Mouse (Mus musculus) small intestine, adult 2 months (tissue): ENCODE results near the gene Cttnbp2. TPM values are rescaled to one million over a fixed set of nuclear protein-coding genes. Genes with fewer than 3 reads are reported as not detected.

Experiments used
- H3K27ac ChIP-seq: fragments of 200-500 bp; 2 replicates; pipeline ENCODE4 v1.5.1; 2012; ENCODE audit warnings: low read depth, low read length, control low read depth, inconsistent platforms; ENCODE audit not compliant: insufficient read depth
- H3K27me3 ChIP-seq: fragments of 200-500 bp; 2 replicates; pipeline ENCODE4 v1.6.1; 2012; ENCODE audit warnings: mild to moderate bottlenecking, moderate library complexity, low read length, inconsistent platforms; ENCODE audit not compliant: control insufficient read depth, insufficient read depth
- H3K36me3 ChIP-seq: fragments of 200-500 bp; 2 replicates; pipeline ENCODE4 v1.6.1; 2012; ENCODE audit warnings: mild to moderate bottlenecking, low read length, control low read depth, inconsistent platforms; ENCODE audit not compliant: control insufficient read depth, insufficient read depth
- H3K4me1 ChIP-seq: fragments of 200-500 bp; 2 replicates; pipeline ENCODE4 v1.6.1; 2012; ENCODE audit warnings: low read length, inconsistent platforms, mixed read lengths; ENCODE audit not compliant: control insufficient read depth, insufficient read depth, insufficient read length
- H3K4me3 ChIP-seq: fragments of 200-500 bp; 2 replicates; pipeline ENCODE4 v1.5.1; 2012; ENCODE audit warnings: low read depth, mild to moderate bottlenecking, control low read depth, inconsistent platforms, low read length, moderate library complexity
- CTCF ChIP-seq: fragments of 200-500 bp; IDR thresholded peaks from 2 replicates; pipeline ENCODE4 v1.5.1; 2012; ENCODE audit warnings: low read depth, mild to moderate bottlenecking, control low read depth, inconsistent platforms, low read length, moderate library complexity, mixed read lengths; ENCODE audit not compliant: insufficient replicate concordance, insufficient read length; ENCODE audit errors: extremely low read depth
- POLR2A ChIP-seq: fragments of 200-500 bp; IDR thresholded peaks from 2 replicates; pipeline ENCODE4 v1.6.1; 2012; ENCODE audit warnings: low read depth, mild to moderate bottlenecking, control low read depth, inconsistent platforms, low read length, moderate library complexity
- WGBS: fragments of 180-500 bp; shearing (Covaris S2); methylation state at CpG from one replicate; pipeline ENCODE4 v1.1.7; 2018; 5-methylcytosine and 5-hydroxymethylcytosine counted together
- polyA plus RNA-seq: library from polyadenylated mRNA; depleted of rRNA; stranded (reverse); fragments of >200 nt; gene quantifications from 2 replicates; pipeline ENCODE4 v1.2.3, GENCODE M21; 2012

Gene Cttnbp2
- polyA plus RNA-seq, 1 experiment: 0.46 TPM

DNA sequence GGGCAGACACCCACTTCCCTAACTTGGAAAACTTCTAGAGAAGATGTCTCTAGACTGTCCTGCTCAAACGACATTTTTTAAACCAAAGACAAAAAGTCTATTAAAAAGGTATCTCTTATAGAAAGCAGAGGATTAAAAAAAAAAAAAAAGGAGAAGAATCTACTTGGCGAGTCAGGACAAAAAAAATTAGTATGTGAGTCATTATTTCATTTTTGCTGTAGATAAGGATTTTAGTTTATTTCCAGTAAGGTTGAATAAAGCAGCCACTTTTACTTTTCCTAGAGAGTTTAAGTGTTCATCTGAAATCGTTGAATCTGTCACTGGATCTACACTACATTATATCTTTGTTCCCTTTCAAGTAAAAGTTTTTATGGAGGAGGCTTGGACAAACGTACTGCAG is 139.9 kb downstream of the Cttnbp2 start:
- H3K27me3 ChIP-seq: no peaks in the 10 kb centered on the region
- WGBS: 59% methylated on average over 4 of the region's 4 CpGs
- H3K36me3 ChIP-seq: no peaks in the 10 kb centered on the region
- TF ChIP-seq POLR2A: no peak
- TF ChIP-seq CTCF: no peak
- no peak overlapping the region for H3K4me3 ChIP-seq
- H3K27ac ChIP-seq: no peak overlapping the region
- peaks cover 2% of the 10 kb centered on the region; the same call in 1 of the 2 replicates for H3K4me1 ChIP-seq

DNA sequence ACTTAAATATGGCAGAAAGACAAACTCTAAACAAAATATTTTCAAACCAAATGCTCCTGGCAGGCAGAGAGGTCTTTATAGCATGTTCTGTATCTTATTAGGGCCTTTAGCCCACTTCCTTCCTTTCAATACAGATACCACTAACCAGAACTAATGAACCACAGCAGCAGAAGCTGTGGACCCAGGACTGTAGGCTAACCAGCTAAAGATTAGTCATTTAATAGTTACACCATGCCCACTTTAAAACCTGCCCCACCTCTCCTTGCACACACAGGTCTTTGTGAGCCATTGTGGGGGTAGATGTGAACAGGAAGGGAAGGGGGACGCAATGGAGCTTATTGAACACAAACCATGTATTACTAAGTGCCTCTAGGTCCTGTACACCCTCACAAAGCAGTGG is 141.0 kb downstream of the Cttnbp2 start:
- TF ChIP-seq CTCF: no peak
- no peak for TF ChIP-seq POLR2A
- WGBS: 77% methylated on average over 1 of the region's 1 CpGs
- Histone ChIP-seq H3K36me3 (no peaks in the 10 kb centered on the region), H3K27ac (no peak overlapping the region), H3K4me3 (no peak overlapping the region), H3K27me3 (no peaks in the 10 kb centered on the region), H3K4me1 (peaks cover 5% of the 10 kb centered on the region; the same call in 1 of the 2 replicates)

DNA sequence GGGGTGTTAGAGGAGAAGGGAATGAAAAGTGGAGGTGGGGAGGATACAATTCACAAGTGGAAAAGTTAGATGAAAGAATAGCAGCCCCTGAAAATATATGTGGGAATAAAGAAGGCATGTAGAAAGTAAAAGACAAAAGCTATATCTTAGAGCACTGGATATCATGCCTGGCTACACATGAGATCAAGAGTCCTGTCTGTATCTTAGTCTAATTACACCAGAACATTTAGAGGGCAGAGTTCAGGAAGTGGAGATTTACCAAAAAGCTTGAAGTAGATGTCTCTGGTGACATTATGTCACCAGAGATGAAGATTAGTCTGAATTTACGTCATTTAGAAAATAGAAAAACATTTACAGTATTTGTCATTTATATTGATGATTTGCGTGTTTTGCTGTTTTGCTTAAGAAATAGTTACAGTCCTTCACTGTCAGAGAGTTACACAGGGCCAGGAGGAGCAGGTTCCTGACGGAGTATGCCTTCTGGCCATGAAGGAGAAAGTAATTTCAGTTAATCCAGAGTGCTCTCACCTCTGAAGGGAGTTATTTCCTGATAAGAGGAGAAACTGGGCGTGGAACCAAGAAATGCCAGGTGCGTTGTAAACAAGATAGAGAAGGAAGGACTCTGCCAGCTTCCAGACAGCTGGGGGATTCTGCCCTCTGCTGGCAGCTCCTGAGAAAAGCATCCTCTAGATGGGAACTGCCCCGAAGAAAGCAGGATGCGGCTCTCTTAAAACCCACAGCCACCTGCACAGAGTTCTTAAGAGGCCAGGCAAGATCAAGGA is 142.0 kb downstream of the Cttnbp2 start:
- Histone ChIP-seq H3K4me1 (peaks cover 8% of the 10 kb centered on the region; the same call in 1 of the 2 replicates), H3K27me3 (no peaks in the 10 kb centered on the region), H3K36me3 (no peaks in the 10 kb centered on the region), H3K4me3 (no peak overlapping the region), H3K27ac (peak overlapping the region; percentile 77)
- 7% methylated on average over 7 of the region's 7 CpGs for WGBS
- TF ChIP-seq CTCF (peak; percentile 92), POLR2A (no peak)

DNA sequence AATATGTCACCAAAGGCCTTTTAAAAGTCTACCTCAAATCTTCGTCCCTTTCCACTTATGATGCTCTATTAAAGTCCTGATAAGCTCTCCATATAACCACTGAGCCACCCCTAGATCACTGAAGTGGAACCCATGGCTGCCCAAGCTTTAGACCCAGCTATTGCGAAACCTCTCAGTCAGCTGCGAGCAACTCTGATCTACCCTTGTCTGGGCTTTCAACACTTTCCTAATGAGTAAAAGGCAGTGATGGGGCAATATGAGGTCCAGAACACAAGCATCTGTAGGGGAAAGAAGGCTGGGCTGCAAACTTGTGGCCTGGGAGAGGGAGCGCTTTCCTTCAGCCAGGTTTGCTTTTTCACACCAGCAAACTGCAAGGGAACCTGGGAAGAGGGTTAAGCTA is 144.9 kb downstream of the Cttnbp2 start:
- peaks cover 11% of the 10 kb centered on the region; the same call in 1 of the 2 replicates for H3K4me1 ChIP-seq
- H3K4me3 ChIP-seq: no peak overlapping the region
- H3K27me3 ChIP-seq: no peaks in the 10 kb centered on the region
- TF ChIP-seq POLR2A (no peak), CTCF (no peak)
- H3K36me3 ChIP-seq: no peaks in the 10 kb centered on the region
- WGBS: 82% methylated on average over 4 of the region's 4 CpGs
- peak overlapping the region; percentile 13 for H3K27ac ChIP-seq

DNA sequence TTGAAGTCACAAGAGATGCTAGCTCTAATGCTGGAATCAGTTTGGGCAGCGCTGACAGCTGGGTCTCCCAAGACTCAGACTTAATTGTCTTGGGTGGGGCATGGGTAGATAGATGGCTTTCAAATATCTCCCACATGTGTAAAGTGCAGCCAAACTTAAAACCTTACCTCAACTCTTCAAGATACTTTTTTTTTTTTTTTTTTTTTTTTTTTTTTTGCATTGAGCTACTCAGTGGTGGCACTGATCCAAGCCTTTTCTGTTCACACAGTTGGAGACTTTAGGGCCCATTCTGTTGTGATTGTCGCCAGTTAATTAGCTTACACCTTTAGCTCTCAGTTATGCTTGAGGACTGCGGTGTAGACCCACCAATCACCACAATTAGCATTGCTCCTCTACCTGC is 145.6 kb downstream of the Cttnbp2 start:
- TF ChIP-seq CTCF (no peak), POLR2A (no peak)
- Histone ChIP-seq H3K36me3 (no peaks in the 10 kb centered on the region), H3K27ac (peak overlapping the region; percentile 57), H3K27me3 (no peaks in the 10 kb centered on the region), H3K4me1 (peaks cover 11% of the 10 kb centered on the region; the same call in 1 of the 2 replicates), H3K4me3 (no peak overlapping the region)
- 39% methylated on average over 3 of the region's 3 CpGs for WGBS

DNA sequence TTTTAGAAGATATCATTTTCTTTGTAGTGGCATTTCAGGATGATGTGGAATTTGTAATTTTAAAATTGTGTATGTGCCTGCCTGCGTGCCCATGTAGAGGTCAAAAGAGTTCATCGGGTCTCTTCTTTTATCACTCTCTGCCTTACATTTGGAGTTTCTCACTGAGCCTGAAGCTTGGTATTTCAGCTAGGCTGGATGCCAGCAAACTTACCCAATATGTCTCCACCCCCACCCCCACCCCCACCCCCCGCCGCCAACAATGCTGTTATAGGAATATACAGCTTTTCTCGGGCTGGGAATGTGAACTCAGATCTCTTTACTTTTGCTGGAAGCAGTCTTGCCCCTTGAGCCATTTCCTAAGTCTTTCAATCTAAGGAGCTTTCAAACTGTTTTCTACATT is 152.4 kb downstream of the Cttnbp2 start:
- Histone ChIP-seq H3K36me3 (no peaks in the 10 kb centered on the region), H3K27me3 (no peaks in the 10 kb centered on the region), H3K4me3 (no peak overlapping the region), H3K4me1 (peaks cover 3% of the 10 kb centered on the region; the same call in 1 of the 2 replicates), H3K27ac (no peak overlapping the region)
- TF ChIP-seq CTCF (no peak), POLR2A (no peak)
- 86% methylated on average over 5 of the region's 5 CpGs for WGBS

DNA sequence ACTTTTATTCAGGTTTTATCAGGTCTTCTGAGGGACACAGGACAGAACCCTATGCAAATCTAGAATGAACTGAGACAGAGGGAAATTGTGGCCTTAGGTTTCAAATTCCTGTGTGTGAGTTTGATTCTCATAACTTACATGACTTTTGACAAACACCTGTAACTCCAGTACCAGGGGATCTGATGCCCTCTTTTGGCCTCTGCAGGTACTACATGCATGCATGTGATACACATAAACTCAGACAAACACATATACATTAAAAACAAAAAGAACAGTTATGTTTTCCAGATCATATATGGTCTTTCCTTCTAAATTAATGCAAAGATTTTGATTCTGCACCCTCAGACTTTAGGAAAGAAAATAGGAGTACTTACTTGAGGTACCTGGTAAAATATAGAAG is 153.7 kb downstream of the Cttnbp2 start:
- Histone ChIP-seq H3K36me3 (no peaks in the 10 kb centered on the region), H3K27ac (no peak overlapping the region), H3K4me3 (no peak overlapping the region), H3K4me1 (0 out of 2 replicates have a peak, but pooled peaks cover 3% of the 10 kb centered on the region), H3K27me3 (no peaks in the 10 kb centered on the region)
- TF ChIP-seq POLR2A (no peak), CTCF (no peak)
